Comparison of ENCODE assay signal across 19 mouse cellular contexts in genomic region chr6:138920161-138920560, GRCm38 (mm10).
"Had no signal": no experiment of that assay in that cellular context is flagged by ENCODE, and none has a peak within 500 bp of the region (broad histone marks: within the 10 kb centered on the region; RNA-seq: fewer than 3 reads in every experiment).

No protein-coding gene starts in this region.

- H3K4me3 ChIP-seq: lung, embryonic 15.5 days; megakaryocyte, embryonic 14.5 days; midbrain, embryonic 13.5 days; midbrain, embryonic 15.5 days; neural tube, embryonic 13.5 days; neural tube, embryonic 15.5 days had no signal

- H3K27ac ChIP-seq: lung, embryonic 15.5 days; macrophage; midbrain, embryonic 13.5 days; midbrain, embryonic 15.5 days; neural tube, embryonic 13.5 days; neural tube, embryonic 15.5 days had no signal

- ATAC-seq: lung, postnatal 0 days; midbrain, embryonic 13.5 days; midbrain, embryonic 15.5 days had no signal

- DNase-seq: lung, adult 18-20 months; lung, postnatal 14 days; lung, postnatal 36 days; retina, postnatal 1 day; right cerebral cortex, adult 18-20 months; right cerebral cortex, postnatal 25 days; right cerebral cortex, postnatal 4 days; spleen, adult 18-20 months; thymus, adult 18-20 months; thymus, postnatal 14 days; thymus, postnatal 36 days had no signal
